In genomic region chr10:106632171-106632935, GRCm38 (mm10) we compare ENCODE assay signal across 7 mouse cellular contexts.
A peak's percentile ranks its signal among the peaks of the same experiment; 100 is the strongest.
DNase-seq lines count a peak whose midpoint lies in the region; ATAC-seq and TF ChIP-seq lines count a peak whose summit lies in the region.

No protein-coding gene starts in this region.

- in situ Hi-C loops in Patski (cut with MboI; ENCODE audit: low pct_unique_long_range_greater_than_20kb), result no loop called here

- 23% methylated on average over 18 of the region's 18 CpGs for WGBS in forebrain, embryonic 15.5 days

- peak overlapping the region; percentile 36 for H3K4me2 ChIP-seq in forebrain, embryonic 15.5 days (replicated peaks)

- peaks cover 21% of the 10 kb centered on the region for H3K4me1 ChIP-seq in forebrain, embryonic 15.5 days

- POLR2A ChIA-PET in Patski (lab: Charles Lee), result interaction anchor here (0.7 kb wide), 1 partner anchor 18 kb away, joined by 4 read pairs; no protein-coding TSS in a partner anchor

- peak overlapping the region; percentile 27 for H3K4me3 ChIP-seq in forebrain, embryonic 15.5 days

- CTCF ChIA-PET in Patski (lab: Charles Lee), result no interaction called here

- ATAC-seq in Patski, result peak; percentile 65
- peak; percentile 98 for ATAC-seq in forebrain, embryonic 15.5 days (replicated peaks)
- ATAC-seq in CD4-positive, CD25-positive, alpha-beta regulatory T cell, adult 4 months, result no peak

- no peak for TF ChIP-seq CTCF in Patski (IDR thresholded peaks at IDR 0.05)

- H3K9ac ChIP-seq in forebrain, embryonic 15.5 days (replicated peaks), result peak overlapping the region; percentile 7; the same call in 1 of the 2 replicates

- peaks cover 9% of the 10 kb centered on the region for H3K27me3 ChIP-seq in Patski
- no peaks in the 10 kb centered on the region for H3K27me3 ChIP-seq in forebrain, embryonic 15.5 days

- DNase-seq in MN1 (ENCODE audit: low spot score) (peak; percentile 50), Patski (ENCODE audit: low read depth, low spot score) (no peak)
- DNase-seq in layer of hippocampus, adult 9-11 months, result peak; percentile 75
- DNase-seq in retina, postnatal 7 days (ENCODE audit: low read depth, low spot score), result peak; percentile 31
- DNase-seq in thymus, postnatal 4 days, result no peak

- peak overlapping the region; percentile 31 for H3K27ac ChIP-seq in forebrain, embryonic 15.5 days (replicated peaks)

- no peaks in the 10 kb centered on the region for H3K36me3 ChIP-seq in forebrain, embryonic 15.5 days

- H3K9me3 ChIP-seq in forebrain, embryonic 15.5 days, result no peaks in the 10 kb centered on the region

Comparison
In these comparisons a context has a peak if more than half of its experiments do, and no peak if none do; other contexts are left out.
1. DNase-seq: peak in MN1 (single experiment), layer of hippocampus, adult 9-11 months (single experiment) and retina, postnatal 7 days (single experiment); none in Patski (single experiment) and thymus, postnatal 4 days (single experiment).